Mouse (Mus musculus): ENCODE measurements at regions not wholly inside any gene's neighbourhood (a gene's known extent, or its start where the extent isn't known, plus 50 kb on each side); places are given as distances from the start of the nearest gene placed in this dataset.

DNA sequence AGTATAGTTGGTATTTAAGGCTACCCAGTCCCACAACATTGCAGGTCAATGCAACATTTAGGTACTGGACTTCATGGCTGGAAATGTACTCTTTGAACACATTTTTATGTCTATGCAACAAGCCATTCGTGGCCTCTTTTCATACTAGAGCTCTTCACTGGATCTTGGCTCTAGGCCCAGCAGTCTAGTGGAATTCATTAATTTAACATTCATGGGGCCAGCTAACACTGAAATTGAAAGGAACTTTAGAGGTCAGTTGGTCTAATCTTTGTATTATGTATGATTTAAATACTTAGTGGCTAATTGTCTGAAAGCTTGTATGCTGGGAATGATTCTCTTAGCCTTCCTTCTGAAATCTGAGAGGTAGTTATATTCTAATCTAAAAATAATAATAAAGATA, 695.5 kb upstream of the Lingo2 start:
- CTCF ChIA-PET: interaction anchor here in 1 of 4 experiments (0.7 kb wide), 1 partner anchor 361 kb away, joined by 4 read pairs; no protein-coding TSS in a partner anchor
- POLR2A ChIA-PET: interaction anchor here in 1 of 4 experiments (0.9 kb wide), 1 partner anchor 14 kb away, joined by 3 read pairs; no protein-coding TSS in a partner anchor
